Mouse (Mus musculus) limb, embryonic 15.5 days (tissue): ENCODE results near the gene Lmo7. TPM values are rescaled to one million over a fixed set of nuclear protein-coding genes. Genes with fewer than 3 reads are reported as not detected.

Experiments used
- ATAC-seq: fragments of 200-750 bp; cut with Nextera tagmentation; 2 replicates; pipeline ENCODE4 v1.8.0; 2017; ENCODE audit warnings: low read depth, moderate TSS enrichment; ENCODE audit not compliant: insufficient number of reproducible peaks, low FRiP score, low TSS enrichment
- H3K27ac ChIP-seq: fragments of 300-500 bp; sonication (generic); 2 replicates; pipeline ENCODE4 v1.5.1; 2015; ENCODE audit warnings: moderate library complexity, mild to moderate bottlenecking, inconsistent platforms
- H3K27me3 ChIP-seq: fragments of 300-500 bp; sonication (generic); 2 replicates; pipeline ENCODE4 v1.6.1; 2015; ENCODE audit warnings: inconsistent platforms
- H3K36me3 ChIP-seq: fragments of 300-500 bp; sonication (generic); 2 replicates; pipeline ENCODE4 v1.6.1; 2015; ENCODE audit warnings: inconsistent platforms
- H3K4me1 ChIP-seq: fragments of 300-500 bp; sonication (generic); 2 replicates; pipeline ENCODE4 v1.6.1; 2015; ENCODE audit warnings: inconsistent platforms
- H3K4me2 ChIP-seq: fragments of 300-500 bp; sonication (generic); 2 replicates; pipeline ENCODE4 v1.6.1; 2015; ENCODE audit warnings: mild to moderate bottlenecking, inconsistent platforms
- H3K4me3 ChIP-seq: fragments of 300-500 bp; sonication (generic); 2 replicates; pipeline ENCODE4 v1.5.1; 2015; ENCODE audit warnings: mild to moderate bottlenecking, inconsistent platforms
- H3K9ac ChIP-seq: fragments of 300-500 bp; sonication (generic); 2 replicates; pipeline ENCODE4 v1.6.1; 2015; ENCODE audit warnings: inconsistent platforms
- H3K9me3 ChIP-seq: fragments of 300-500 bp; sonication (generic); 2 replicates; pipeline ENCODE4 v1.6.1; 2016; ENCODE audit warnings: inconsistent platforms
- WGBS: fragments of 180-500 bp; shearing (Covaris S2); methylation state at CpG from one replicate; pipeline ENCODE4 v1.1.7; 2015; 5-methylcytosine and 5-hydroxymethylcytosine counted together
- polyA plus RNA-seq: library from polyadenylated mRNA; unstranded; fragments of >200 nt; fragmentation: Nextera tagmentation; extraction: Ambion mirVana; gene quantifications from 2 replicates; pipeline ENCODE4 v1.2.1, GENCODE M21; 2015

Gene Lmo7
- polyA plus RNA-seq, 1 experiment from 2014 or later = 35.4 TPM

DNA sequence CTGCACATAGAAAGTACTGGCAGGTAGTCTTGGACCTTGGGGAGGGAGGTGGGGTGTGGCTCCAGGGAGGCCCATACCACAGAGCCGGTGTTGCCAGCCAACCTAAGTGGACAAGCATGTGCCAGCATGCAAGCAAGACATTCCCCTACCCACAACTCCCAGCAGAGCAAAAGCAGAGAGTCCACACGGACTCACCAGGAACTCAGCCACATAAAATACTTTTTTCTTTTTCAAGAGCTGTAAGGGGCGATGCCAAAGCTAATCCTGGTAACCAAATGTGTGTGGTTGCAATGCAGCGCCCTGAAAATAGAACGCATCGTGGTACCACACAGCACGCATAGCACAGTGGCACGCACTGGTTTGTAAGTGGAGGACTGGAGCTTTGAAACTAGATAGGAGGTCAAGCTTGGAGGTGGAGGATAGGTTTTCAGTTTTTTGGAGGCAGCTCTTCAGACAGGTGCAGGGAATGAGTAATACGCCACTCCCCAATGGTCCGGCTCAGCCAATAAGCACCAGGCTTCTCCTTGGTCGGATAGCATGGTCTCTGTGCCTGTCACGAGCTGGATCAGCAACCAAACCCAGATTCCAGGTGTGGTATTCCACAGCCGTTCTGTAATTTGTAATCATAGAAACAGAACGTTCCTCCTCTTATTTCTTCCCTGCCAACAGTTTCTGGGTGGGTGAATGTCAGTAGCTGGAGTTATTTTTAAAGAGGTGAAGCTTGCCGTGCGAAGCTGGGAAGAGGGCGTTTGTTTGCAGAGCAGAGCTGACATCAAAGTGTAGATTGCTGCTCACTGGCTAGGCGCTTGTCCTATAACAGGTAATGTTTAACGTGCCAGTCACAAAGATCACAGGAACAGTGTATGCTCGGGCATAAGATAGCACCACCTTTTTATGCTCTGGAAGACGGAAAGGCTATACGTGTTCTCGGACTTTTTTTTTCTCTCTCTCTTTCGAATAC is 110.3 kb downstream of the Lmo7 start:
- H3K4me3 ChIP-seq = peak overlapping the region; percentile 19
- peak overlapping the region; percentile 65 for H3K27ac ChIP-seq

DNA sequence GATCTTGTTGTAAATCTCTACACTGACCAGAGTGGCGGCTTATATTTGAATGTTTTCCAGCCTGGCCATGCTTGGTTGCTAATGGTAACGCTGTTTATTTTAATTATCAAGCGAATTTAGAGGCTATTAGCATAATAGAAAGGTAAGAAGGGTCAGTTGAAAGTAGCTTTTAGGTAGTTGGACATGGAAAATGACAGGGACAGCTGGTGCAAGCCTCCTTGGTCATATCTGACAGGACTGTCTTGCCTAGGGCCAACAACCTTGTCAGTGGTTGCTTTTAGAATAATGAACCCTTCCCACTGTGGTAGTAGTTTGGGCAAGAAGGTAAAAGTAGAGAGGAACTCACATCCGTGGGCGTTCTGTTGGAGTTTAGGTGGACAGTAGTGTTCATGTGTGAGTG is 111.5 kb downstream of the Lmo7 start:
- Histone ChIP-seq H3K9ac (no peak overlapping the region), H3K4me2 (no peak overlapping the region)

More for the DNA sequence above, 110.3 kb downstream of the Lmo7 start:
- Histone ChIP-seq H3K9ac (no peak overlapping the region), H3K27me3 (no peaks in the 10 kb centered on the region), H3K4me1 (peaks cover 15% of the 10 kb centered on the region), H3K4me2 (peak overlapping the region; percentile 36), H3K9me3 (no peaks in the 10 kb centered on the region), H3K36me3 (no peaks in the 10 kb centered on the region)
- WGBS = 38% methylated on average over 24 of the region's 24 CpGs
- ATAC-seq = peak; percentile 74

DNA sequence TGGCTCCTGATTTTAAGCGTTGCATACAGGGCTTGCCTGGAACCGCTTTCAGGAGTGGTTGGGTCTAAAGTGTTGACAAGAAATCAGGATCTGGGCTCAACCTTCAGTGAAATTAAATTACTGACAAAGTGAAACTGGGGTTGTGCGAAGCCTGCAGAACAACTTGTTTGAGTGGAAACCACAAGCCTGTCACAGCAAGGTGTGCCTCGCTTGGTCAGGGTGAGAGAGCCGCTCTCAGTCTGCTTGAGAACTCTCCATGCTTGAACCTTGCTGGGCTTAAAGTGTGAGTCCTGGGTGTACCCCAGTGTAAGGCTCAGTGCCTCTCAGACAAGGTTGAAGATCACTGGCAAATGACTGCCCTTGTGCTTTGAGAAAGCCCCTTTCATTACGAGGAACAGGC is 112.8 kb downstream of the Lmo7 start:
- Histone ChIP-seq H3K27ac (0 out of 2 replicates have a peak overlapping the region, but pooled peaks have one; percentile 17), H3K9ac (no peak overlapping the region), H3K4me3 (peak overlapping the region; percentile 5; the same call in 1 of the 2 replicates), H3K9me3 (no peaks in the 10 kb centered on the region), H3K4me1 (peaks cover 15% of the 10 kb centered on the region), H3K27me3 (no peaks in the 10 kb centered on the region), H3K4me2 (no peak overlapping the region), H3K36me3 (no peaks in the 10 kb centered on the region)
- no peak for ATAC-seq
- 72% methylated on average over 6 of the region's 6 CpGs for WGBS

More for the DNA sequence above, 111.5 kb downstream of the Lmo7 start:
- 78% methylated on average over 5 of the region's 5 CpGs for WGBS
- ATAC-seq = no peak
- Histone ChIP-seq H3K36me3 (no peaks in the 10 kb centered on the region), H3K27me3 (no peaks in the 10 kb centered on the region), H3K4me3 (peak overlapping the region; percentile 17; the same call in 1 of the 2 replicates), H3K4me1 (peaks cover 15% of the 10 kb centered on the region), H3K9me3 (no peaks in the 10 kb centered on the region), H3K27ac (no peak overlapping the region)

DNA sequence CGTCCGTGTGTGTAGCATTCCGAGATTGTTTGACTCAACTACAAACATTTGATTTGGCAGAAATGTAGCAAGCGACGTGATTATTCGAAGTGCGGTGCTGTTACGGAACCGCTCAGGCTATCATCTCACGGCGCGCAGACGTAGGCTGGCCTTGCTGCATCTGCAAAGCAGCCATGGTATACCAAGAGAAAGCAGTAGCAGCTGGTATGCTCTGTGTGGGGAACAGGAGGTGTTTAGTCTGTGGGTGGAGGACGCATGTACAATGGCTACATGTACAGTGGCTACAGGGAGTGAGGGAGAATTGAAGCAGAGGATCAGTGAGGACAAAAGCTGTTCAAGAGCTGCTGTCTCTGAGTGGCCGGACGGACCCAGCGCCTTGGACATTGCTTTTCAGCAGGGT is 113.7 kb downstream of the Lmo7 start:
- Histone ChIP-seq H3K27me3 (no peaks in the 10 kb centered on the region), H3K4me3 (no peak overlapping the region), H3K9ac (no peak overlapping the region), H3K4me1 (peaks cover 15% of the 10 kb centered on the region), H3K4me2 (no peak overlapping the region), H3K36me3 (no peaks in the 10 kb centered on the region), H3K27ac (no peak overlapping the region), H3K9me3 (no peaks in the 10 kb centered on the region)
- no peak for ATAC-seq
- WGBS = 88% methylated on average over 17 of the region's 17 CpGs

DNA sequence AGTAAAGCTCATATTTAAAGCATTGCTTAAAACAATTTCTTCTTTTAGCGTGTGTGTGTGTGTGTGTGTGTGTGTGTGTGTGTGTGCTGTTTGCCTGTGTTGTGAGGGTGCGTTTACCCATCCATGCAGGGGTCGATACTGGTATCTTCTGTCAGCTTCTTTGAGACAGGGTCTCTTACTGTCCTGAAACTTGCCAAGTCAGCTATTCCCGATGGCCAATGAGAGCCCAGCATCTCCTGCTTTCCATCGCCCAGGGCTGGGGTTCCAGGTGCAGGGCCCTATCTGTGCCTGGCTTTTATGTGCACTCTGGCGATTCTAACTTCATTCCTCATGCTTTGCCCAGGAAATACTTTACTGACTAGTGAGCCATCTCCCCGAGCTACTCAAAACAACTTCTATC is 114.7 kb downstream of the Lmo7 start:
- 43% methylated on average over 7 of the region's 7 CpGs for WGBS
- Histone ChIP-seq H3K4me3 (no peak overlapping the region), H3K27ac (no peak overlapping the region), H3K4me1 (peaks cover 14% of the 10 kb centered on the region), H3K36me3 (no peaks in the 10 kb centered on the region), H3K27me3 (no peaks in the 10 kb centered on the region), H3K9ac (no peak overlapping the region), H3K4me2 (no peak overlapping the region), H3K9me3 (no peaks in the 10 kb centered on the region)
- no peak for ATAC-seq

DNA sequence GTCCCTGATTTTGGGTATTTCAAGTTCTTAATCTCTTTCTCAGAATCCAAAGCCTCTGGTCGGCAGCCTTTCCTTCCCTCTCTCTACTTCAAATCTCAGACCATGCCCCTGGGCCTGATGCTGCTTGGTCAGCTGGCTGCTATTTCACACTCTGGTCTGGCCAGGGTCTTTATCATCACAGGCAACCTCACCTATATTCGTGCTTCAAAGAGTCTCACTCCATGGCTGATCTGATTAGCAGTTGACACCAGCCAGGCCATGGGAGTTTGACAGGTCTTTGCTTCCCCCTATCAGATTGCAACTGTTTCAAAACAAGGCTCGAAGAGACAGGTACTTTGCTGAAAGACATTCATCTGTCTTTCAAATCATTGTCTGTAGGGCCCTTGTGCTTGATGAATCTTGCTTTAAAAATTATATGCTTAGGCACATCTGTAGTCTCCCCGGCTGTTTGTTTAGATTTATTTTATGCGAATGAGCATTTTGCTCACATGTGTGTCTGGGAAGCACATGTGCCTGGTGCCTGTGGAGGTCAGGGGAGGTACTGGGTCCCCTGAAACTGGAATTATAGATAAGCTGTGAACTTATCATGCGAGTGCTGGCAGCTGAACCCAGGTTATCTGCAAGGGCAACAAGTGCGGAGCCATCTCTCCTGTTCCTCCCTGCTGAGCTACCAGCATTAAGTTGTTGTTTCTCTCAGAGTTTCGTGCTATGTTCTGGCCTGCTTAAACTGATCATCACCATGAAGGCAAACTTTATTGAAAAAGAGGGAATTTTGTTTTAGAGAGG is 116.5 kb downstream of the Lmo7 start:
- 61% methylated on average over 8 of the region's 8 CpGs for WGBS
- no peak overlapping the region for H3K9ac ChIP-seq

DNA sequence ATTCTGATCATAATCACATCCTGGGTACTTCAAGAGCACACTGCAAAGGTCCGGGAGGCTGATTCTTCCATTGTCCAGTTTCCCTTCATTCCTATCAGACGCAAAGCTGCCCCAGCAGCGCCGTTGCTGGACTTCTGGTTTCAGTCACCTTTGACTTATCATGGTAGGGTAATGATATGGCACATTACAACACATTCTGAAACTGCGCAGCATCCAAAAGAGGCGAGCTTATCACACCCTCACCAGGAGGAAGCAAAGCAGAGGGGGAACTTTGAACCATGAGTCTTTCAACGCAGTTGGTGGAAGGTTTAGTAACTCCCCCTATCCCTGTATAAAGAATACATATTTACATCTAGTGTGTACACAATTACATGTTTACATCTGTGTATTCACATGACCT is 117.8 kb downstream of the Lmo7 start:
- H3K9ac ChIP-seq = no peak overlapping the region
- H3K4me1 ChIP-seq = peaks cover 3% of the 10 kb centered on the region; the same call in 1 of the 2 replicates
- WGBS = 80% methylated on average over 7 of the region's 7 CpGs
- no peaks in the 10 kb centered on the region for H3K27me3 ChIP-seq
- ATAC-seq = no peak
- no peak overlapping the region for H3K4me3 ChIP-seq
- no peak overlapping the region for H3K27ac ChIP-seq
- no peaks in the 10 kb centered on the region for H3K9me3 ChIP-seq
- no peaks in the 10 kb centered on the region for H3K36me3 ChIP-seq
- no peak overlapping the region for H3K4me2 ChIP-seq

More for the DNA sequence above, 116.5 kb downstream of the Lmo7 start:
- Histone ChIP-seq H3K4me3 (no peak overlapping the region), H3K27me3 (no peaks in the 10 kb centered on the region), H3K4me1 (peaks cover 3% of the 10 kb centered on the region; the same call in 1 of the 2 replicates), H3K4me2 (no peak overlapping the region), H3K36me3 (no peaks in the 10 kb centered on the region), H3K9me3 (no peaks in the 10 kb centered on the region), H3K27ac (no peak overlapping the region)
- no peak for ATAC-seq

DNA sequence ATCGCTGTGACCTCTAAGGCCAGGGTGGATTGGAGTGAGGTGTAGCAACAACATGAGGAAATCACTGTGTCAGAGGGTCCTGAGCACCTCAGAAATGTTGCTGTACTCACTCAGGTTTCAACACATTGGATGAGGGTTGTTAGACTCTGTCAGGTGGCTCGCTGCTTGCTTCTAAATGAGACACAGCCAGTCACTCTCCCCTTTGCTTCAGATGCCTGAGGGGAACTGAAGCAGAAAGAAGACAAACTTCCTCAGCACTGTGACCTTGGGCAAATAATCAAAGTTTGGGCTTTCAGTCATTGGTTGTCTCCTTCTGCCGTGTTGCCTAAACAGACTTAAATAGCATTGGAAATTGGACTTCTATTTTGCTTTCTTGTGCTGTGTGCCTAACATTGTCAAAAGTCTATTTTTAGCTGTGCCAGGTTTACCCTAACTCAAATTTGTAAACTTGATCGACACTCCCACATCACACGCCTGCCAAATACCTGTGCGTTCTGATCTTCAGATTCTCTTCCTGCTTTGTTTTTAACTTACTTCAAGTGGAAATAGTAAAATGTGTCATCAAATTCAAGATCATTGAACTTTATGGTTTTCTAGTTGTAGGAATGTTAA is 122.9 kb downstream of the Lmo7 start:
- Histone ChIP-seq H3K9me3 (no peaks in the 10 kb centered on the region), H3K4me2 (no peak overlapping the region), H3K4me3 (no peak overlapping the region), H3K36me3 (no peaks in the 10 kb centered on the region), H3K9ac (no peak overlapping the region), H3K27me3 (no peaks in the 10 kb centered on the region), H3K27ac (no peak overlapping the region), H3K4me1 (no peaks in the 10 kb centered on the region)
- 67% methylated on average over 6 of the region's 6 CpGs for WGBS
- ATAC-seq = no peak

DNA sequence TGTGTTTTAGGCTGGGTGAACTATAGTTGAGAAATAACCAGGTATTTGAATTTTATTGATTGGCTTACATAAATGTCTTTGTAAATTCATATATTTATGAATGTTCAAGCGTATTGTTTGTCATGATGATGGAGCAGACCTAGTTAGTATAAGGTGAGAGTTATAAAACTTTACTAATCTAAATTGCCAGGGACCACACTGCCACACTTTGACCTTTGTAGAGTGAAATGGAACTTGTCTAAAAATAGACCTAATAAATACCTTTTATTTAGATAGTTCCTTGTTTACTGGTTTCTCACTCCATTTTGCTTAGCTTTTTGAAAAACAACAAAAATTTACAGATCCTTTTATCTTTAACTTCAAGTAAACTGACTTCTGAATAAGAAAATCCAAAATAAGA is 123.5 kb downstream of the Lmo7 start:
- ATAC-seq = no peak
- H3K27ac ChIP-seq = no peak overlapping the region
- H3K4me1 ChIP-seq = no peaks in the 10 kb centered on the region
- H3K4me2 ChIP-seq = no peak overlapping the region
- 76% methylated on average over 1 of the region's 1 CpGs for WGBS
- no peaks in the 10 kb centered on the region for H3K9me3 ChIP-seq
- H3K27me3 ChIP-seq = no peaks in the 10 kb centered on the region
- no peak overlapping the region for H3K9ac ChIP-seq
- no peak overlapping the region for H3K4me3 ChIP-seq
- no peaks in the 10 kb centered on the region for H3K36me3 ChIP-seq

DNA sequence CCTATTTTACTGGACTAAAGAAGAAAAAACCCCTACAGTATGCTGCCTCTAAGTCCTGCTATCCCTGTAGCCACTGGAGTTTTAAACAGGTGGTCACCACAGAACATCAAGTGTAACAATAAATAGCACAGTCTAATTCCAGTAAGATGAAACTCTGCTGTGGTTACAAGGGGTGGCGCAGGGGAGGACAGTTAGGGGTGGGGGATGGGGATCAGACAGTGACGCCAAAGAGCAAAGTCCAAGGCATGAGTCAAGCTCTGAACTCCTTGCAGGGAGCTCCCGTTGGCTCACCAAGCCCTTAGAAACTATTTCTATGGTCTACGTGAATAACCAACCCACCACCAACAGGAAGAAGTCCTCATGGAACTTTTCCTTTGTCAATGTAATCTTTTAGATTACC is 124.0 kb downstream of the Lmo7 start:
- Histone ChIP-seq H3K4me2 (no peak overlapping the region), H3K27me3 (no peaks in the 10 kb centered on the region), H3K27ac (no peak overlapping the region), H3K9me3 (no peaks in the 10 kb centered on the region), H3K36me3 (no peaks in the 10 kb centered on the region), H3K4me3 (no peak overlapping the region), H3K4me1 (no peaks in the 10 kb centered on the region), H3K9ac (no peak overlapping the region)
- 56% methylated on average over 4 of the region's 4 CpGs for WGBS
- ATAC-seq = no peak

DNA sequence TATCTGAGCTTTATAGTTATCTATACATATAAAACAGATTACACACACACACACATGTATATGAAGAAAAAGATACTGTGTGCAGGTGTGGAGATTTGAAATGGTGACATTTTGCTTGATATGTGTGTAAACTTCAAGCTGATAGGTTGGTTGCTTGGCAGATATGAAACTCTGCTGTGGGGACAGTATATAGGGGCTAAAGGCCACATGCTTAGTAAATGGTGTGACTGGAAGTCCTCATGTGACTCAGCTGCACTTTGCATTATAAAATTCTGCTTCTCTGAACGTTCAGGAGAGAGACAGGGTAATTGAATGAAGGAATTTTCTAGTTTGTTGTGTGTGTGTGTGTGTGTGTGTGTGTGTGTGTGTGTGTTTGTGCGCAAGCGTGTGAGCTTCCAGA is 124.5 kb downstream of the Lmo7 start:
- ATAC-seq = no peak
- Histone ChIP-seq H3K27ac (no peak overlapping the region), H3K9me3 (no peaks in the 10 kb centered on the region), H3K4me3 (no peak overlapping the region), H3K27me3 (no peaks in the 10 kb centered on the region), H3K4me2 (no peak overlapping the region), H3K9ac (no peak overlapping the region), H3K36me3 (no peaks in the 10 kb centered on the region), H3K4me1 (no peaks in the 10 kb centered on the region)
- WGBS = 81% methylated on average over 3 of the region's 3 CpGs
